Mouse (Mus musculus) thymus, postnatal 0 days (tissue): ENCODE data around the gene Kcnq1. TPM values are rescaled to one million over a fixed set of nuclear protein-coding genes. Genes with fewer than 3 reads are reported as not detected.

ENCODE experiments used
- DNase-seq: peaks from one replicate; pipeline ENCODE4 v3.0.0-alpha.2; 2015; ENCODE audit warnings: low spot score
- polyA plus RNA-seq: library from polyadenylated mRNA; unstranded; fragments of >200 nt; fragmentation: Nextera tagmentation; extraction: Ambion mirVana; gene quantifications from 2 replicates; pipeline ENCODE4 v1.2.1, GENCODE M21; 2015

The Kcnq1 gene
- polyA plus RNA-seq, 1 experiment from 2014 or later, result 0.29 TPM

DNA sequence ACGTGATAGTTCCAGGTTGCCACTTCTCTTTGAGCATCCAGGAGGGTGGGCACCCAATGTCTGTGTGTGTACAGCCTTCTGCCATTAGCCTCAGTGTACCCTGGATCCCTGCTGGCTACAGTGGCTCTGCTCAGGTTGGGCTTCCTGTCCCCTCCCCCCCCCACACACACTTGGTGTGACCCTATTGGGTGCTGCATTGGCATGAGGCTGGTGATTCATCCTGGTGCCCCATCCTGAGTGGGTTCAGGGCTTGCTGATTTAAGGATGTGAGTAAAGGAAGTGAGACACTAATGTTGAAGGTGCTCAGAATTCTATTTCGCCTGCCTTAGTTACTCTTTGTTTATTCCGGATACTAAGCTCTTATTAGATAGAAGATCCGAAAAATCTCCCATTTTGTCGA lies 26.7 kb downstream of the Kcnq1 start:
- no peak for DNase-seq

DNA sequence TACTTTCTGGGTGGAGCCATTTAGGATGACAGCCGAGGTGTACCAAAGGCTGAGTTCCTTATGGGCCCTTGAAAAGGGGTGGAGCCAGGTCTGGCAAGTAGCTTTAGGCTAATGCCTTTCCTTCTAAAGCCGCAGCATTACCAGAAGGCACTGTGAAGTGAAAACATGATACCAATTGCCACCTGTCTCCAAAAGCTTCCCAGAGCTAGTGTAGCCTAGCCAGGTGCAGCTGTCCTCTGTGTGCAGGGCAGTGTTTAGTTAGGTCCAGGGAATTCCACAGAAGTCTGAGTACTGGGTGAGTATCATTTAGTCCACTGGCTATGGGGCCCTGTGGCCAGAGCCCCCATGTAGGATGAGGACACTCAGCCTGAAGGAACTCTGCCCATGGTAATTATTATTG lies 30.0 kb downstream of the Kcnq1 start:
- no peak for DNase-seq

DNA sequence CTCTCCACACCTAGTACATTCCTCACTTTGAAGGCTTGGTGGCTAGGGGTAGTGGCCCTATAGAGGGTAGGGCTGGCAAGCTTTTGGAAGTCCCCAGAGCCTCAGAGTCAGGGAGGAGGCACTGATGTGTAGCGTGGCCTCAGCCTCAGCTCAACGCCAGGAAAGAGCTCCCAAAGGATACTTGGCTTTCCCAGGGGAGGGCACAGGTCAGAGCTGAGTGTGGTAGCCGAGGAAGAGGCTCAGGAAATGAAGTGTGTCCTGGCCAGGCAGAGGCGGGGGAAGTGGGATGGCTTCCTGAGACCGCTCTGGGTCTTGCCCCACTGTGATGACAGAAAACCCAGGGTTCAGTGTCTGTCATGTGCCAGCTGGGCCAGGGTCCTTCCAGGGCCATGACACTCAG lies 30.4 kb downstream of the Kcnq1 start:
- DNase-seq, result no peak

DNA sequence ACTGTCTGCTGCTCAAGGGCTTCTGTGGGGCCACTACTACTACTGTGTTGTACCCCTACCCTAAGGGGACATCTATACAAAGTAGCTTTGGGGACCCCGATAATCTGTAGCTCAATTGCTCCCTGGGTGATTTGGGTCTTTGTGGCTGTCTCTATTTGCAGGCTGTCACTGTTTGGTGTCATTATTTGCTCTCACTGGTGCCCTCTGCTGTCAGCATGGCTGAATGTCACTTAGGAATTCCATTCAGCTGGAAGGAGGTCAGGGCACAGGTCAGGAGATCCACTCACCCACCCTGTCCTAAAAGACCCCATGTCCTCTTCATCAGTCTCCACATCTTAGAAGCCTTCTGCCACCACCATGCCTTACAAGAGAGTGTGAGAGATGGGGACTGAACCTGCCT lies 32.6 kb downstream of the Kcnq1 start:
- DNase-seq, result peak; percentile 43

DNA sequence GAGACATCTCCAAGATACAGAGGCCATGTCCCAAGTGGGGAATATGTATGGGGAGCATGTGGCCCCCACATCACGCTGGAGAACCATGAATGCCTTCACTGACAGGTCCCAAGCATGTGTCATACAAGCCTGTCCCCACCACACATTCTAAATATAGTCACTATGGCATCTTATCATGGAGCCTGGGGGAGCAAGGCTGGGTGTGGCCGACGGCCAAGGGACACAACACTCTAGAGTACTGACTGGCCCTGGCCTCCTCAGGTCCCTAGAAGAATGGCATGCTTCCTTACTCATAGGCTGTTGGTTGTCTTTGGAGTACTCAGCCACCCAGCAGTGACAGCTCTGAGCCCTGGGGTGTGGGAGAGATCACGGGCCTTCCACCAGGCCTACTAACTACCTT lies 33.8 kb downstream of the Kcnq1 start:
- DNase-seq, result no peak

DNA sequence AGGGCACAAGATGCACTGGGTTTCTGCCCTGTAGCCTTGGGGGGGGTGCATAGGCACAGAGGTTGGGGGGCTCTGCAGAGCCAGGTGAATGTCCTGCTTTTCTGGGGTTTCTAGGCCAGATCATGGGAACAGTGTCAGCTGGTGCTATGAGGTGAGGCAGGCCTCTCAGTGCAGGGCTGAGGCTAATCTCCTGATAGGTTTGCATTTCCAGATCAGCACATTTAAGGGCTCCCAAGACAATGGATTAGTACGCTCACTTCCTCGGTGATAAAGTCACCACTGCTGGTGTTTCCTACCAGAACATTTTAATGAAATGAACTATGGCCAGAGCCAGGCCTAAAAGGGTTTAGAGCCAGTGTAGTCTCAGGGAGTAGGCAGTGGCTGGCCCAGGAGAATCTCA lies 36.5 kb downstream of the Kcnq1 start:
- DNase-seq, result no peak

DNA sequence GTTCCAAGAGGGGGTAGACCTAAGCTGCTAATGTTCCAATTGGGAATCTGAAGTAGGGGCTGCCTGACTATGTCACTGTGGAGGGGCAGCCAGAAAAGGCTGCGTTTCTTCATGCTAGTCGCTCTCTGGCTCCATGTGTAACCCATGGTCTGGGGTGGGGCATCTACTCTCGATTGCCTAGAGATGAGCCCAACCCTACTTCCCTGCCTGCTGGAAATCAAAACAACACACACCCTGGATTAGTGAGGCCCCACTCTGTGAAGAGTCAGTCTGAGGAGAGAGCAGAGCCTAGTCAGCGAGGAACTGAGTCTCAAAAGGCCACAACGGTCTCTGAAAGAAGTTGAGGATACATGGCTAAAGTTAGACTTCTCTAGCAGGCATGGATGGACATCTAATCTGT lies 40.9 kb downstream of the Kcnq1 start:
- DNase-seq, result no peak

DNA sequence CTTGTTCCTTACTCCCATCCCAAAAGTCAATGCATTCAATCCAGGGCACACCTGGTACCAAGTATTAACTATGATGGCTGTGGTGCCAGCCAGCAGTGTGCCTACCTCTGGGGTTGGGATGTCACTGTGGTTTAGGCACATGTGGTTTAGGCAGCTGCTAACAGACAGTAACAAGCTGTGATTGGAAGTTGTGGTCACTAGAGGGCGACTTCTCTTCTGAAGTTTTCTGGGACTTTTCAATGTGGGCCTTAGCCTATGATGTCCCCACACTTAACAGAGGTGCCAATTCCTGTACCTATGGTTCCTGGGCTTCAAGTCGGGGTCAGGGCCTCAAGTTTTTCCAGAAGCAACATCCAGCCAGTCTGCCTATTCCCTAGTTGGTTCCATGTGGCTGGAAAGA lies 45.0 kb downstream of the Kcnq1 start:
- DNase-seq, result peak; percentile 75

DNA sequence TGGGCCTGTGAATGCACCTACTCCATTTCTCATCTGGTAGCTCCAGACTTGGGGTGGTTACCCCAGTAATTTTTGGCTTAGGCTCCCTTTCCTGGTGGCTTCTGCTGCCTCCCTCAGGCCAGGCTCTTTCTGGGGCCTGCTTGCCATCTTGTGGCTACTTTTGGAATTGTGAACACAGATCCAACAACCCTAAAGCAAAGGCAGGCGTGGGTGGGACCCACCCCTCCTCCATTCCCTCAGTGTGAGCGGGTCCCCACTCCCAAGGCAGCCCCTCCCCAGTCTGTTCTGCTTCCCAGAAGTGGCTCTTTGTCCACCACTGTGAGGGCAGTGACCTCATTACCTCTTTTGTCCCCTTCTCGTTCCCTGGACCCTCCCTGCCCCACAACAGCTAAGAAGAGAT lies 46.2 kb downstream of the Kcnq1 start:
- DNase-seq, result peak; percentile 30

DNA sequence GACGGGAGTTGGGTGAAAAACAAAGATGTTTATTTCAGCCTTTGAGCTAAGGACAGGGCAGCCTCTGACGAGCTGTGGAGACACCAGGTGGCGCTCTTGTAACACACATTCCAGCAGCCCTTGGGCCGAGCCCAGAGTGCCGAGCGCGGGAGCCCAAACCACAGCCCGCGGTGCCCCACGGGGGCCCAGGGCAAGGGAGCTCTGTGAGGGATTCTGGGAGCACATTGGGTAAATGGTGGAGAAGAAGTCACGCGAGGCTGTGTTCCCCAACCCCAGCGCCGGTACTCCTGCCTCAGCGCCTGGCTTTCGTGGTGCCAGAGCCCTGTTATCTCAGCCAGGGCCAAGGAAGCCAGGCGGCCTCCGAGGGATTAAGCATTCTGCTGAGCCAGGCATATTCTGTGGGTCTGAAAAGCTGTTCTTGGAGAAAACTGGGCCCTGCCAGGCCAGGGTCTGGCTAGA lies 47.8 kb downstream of the Kcnq1 start:
- peak; percentile 87 for DNase-seq

DNA sequence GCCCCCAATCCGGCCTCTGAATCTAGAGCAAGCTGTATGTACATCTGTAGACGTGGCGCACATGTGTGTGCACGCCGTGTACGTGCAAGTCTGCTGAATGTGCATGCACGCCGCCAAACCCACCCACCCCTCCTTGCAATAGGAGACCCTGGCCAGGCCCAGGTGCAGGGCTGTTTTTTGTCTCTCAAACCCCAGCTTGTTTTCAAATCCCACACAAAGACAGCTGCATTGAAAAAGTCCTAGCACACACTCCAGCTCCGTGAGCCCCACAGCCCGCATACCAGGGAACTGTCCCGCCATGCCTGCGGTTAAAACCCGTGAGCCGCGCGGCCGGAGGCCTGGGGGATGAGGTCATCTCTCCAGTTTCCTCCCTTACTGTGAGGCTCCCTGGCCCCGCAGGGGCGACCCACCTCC lies 48.3 kb downstream of the Kcnq1 start:
- DNase-seq, result peak; percentile 56

DNA sequence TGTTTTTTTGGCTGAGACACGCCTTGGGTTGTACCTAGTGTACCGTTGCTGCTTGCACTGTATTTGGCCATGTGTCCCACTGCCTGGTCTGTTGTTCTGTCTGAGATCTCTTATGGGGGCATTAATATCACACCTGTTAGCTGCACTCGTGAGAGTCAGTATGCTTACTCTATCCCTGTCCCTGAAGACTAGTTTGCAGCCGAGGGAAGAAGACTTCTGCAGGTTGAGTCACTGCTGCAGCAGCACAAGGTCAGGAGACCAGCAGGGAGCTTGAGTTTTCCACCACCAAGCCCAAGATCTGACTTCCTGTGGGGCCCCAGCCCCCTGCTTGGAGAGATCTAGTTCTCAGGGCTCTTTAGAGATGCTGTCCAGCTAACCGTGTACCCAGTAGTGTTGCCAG lies 49.1 kb downstream of the Kcnq1 start:
- DNase-seq, result peak; percentile 22

DNA sequence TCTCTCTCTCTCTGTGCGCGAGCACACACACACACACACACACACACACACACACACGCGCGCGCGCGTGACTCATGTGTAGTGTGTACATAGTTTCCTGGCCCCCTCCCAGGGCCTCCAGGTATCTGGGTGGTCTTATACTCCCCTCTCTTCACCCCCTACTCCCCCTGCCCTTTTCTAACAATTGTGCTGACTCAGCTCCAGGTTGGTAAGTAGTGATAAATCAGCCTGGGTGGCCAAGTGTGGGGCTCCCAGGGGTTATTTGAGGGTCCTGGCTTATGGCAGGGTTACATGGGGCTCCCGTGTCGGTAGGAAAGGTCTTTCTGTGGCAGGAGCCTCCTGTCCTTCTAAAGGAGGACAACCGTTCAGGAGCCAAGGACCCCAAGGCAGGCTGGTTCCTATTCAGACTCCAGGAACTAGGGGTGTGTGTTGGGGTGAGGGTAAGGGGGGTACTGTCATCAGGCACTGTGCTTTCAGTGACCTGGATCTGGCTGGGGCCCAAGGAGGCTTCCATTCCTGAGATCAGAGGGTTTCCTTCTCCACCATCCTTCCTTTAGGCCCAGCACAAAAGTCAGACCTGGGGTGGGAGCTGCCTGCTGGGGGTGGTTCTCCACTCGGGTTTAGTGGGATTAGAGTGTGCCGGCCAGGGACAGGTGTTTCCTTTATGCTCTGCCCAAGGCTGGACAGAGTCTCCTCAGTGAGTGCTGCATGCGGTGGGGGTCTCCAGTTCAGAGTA lies 52.7 kb downstream of the Kcnq1 start:
- DNase-seq, result no peak

DNA sequence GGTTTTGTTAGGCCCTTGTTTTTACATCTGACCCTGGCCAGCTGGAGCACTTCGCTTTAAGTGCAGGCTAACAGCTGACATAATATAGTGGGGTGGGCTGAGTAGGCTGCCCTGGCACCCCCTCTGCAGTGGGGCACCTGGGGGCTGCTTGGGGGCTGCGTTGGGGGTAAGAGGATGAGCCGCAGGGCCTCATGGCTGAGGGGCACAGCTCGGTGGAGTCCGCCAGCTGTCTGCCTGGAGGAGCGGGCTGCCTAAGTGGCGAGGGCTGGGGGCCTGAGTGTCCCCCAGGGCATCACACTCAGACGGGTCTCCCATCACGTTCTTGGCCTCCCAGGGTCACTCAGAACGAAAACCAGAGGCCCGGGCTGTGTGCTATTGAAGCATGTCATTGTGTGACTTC lies 53.3 kb downstream of the Kcnq1 start:
- no peak for DNase-seq

DNA sequence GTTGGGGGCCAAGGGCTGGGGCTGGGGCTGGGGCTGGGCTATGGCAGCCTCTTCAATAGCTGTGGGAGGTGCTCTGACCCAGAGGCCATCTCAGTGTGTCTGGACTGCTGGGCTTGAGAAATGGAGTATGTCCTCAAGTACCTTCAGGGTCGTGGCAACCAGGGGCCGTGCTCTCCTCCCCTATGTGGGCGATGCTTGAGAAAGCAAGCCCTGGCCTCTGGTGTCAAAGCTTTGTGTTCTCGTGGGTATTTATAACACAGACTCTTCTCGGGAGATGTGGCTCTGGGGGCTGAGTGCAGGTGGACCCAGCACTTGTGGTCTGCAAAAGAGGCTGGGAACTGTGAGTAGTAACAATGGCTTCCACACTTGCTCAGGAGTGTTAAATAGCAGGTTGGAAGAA lies 53.9 kb downstream of the Kcnq1 start:
- DNase-seq, result no peak

DNA sequence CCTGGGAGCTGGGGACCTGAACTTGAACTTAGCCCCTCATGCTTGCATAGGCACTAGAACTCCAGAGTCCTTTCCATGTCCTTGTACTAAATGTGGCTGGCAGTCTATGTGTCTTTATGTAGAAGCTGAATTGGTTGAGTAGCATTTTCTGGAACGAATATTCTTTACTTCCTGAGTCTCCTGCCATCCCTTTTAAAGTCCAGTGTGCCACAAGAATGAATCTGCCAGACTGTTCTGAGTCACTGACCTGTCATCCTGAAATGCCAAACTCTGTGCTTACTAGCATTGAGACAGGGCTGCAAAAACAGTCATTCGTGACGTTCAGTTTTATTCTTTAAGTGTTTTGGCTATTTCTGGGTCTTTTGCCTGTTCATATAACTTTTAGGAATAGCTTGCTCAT lies 55.9 kb downstream of the Kcnq1 start:
- no peak for DNase-seq

DNA sequence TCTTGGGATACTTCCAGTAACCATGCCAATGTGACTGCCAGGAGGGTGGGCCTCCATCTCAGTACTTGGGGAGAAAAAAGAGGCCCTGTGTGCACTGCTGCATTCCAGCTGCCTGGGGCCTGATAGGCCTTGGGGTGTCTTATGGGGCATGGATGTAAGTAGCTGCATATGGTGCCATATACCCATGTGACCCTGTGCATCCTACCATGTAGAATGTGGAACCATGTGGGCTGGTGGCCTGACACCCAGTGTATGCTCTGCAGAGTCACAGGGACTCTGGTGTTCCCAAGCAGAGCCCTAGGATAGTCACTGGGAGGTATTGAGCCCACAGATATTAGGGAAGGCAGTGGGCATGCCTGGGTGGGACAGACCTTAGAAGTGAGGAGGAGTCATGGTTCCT lies 57.9 kb downstream of the Kcnq1 start:
- no peak for DNase-seq

DNA sequence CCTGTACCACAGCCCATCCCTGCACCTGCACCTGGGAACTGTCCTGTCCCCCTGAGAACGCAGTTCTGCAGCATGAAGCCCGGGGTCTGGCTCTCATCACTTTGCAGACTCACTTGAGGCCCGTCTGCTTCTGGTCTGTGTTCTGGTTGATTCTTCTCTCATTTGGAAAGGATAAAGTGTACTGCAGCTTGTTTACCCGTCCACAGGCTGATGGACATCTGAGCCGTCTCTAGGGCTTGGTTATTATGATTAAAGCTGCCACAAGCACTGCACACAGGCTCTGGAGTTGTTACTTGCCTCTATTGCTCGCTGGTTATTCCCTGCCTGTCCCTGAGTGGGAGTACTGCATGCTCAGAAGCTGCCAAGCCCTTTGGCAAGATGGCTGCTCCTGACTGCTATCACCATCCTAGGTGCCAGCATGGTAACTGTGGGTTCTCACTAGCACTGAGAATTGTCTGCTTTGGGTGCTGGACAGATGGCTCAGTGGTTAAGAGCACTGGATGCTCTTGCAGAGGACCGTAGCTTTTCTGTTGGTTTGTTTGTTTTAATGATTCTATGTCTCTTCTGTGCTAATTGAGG lies 59.6 kb downstream of the Kcnq1 start:
- DNase-seq, result no peak

DNA sequence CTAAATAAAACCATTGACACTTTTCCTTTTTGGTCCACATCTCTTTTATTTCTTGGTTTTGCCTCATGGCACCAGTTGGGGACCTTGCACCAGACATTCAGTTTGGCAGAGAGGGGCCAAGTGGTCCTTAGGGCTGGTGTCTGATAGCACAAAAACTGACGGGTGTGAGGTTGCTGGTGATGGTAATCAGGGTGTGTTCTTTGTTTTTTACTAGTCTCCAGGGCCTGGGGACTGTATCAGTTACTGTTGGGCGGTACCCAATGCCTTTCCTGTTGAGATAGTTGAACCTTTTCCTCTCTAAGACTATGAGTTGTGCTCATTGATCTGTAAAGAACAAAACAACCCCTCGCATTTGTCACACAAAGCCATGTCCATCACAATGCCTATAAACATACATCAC lies 61.1 kb downstream of the Kcnq1 start:
- DNase-seq, result no peak

DNA sequence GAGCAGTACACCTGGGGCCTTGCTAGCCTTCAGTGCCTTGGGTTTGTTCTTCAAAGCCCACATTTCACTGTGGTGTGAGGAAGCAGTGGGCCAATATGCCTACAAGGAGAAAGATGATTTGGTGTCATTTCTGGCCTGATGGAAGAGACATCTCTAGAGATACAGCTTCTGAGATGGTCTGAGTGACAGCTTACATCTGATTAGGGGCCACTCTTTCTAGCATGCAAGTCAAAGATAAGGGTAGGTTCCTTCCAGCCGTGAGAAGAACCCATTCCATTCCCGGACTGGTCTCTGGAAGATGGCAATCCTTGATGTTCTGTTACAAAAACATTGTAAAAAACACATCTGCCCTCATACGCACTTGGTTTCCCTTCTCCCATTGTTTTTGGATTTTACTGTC lies 63.2 kb downstream of the Kcnq1 start:
- no peak for DNase-seq

DNA sequence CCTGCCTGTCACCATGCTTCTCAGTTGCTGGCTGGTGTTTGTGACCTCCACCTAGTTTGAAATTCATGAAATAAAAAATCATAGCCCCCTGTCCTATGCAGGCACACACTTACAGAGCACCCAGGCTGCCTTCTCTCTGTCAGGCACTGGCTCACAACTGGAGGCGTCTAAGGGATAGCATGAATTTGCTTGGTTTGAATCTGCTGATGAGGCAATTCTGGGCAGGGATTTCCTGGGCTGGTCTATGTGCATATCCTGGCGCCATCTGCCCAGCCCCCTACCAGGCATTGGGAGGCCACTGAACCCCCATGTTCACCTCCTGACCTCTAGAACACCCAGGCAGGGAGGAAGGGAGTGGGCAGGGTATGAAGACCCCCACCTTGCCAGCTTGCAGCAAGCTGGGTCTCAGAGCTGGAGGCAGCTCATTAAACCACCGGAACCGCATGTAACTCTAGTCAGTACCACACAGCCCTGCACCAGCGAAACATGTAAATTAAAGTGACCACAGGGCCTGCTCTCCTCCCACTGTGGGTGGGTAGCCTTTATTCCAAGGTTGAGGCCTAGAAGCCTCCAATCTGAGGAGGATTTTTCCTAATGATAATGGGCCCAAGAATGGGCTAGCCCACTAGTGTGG lies 66.9 kb downstream of the Kcnq1 start:
- DNase-seq, result no peak

DNA sequence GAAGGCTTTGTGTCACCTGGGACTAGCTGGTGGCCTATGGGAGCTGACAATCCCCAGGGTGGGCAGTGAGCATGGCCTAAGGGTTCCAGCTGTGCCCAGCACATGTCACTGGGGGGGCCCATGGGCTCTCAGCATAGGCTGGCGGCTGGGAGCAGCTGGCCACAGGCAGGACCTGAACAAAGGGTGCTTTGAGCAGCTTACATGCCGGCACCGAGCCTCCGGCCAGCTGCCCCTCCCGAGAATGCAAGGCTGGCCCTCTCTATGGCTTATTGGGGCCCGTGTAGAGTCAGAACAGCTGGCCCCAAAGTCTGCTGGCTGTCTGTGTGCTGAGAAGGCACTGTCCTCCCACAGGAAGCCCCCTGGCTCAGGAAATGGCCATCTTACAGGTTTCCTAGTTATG lies 68.5 kb downstream of the Kcnq1 start:
- DNase-seq, result no peak

DNA sequence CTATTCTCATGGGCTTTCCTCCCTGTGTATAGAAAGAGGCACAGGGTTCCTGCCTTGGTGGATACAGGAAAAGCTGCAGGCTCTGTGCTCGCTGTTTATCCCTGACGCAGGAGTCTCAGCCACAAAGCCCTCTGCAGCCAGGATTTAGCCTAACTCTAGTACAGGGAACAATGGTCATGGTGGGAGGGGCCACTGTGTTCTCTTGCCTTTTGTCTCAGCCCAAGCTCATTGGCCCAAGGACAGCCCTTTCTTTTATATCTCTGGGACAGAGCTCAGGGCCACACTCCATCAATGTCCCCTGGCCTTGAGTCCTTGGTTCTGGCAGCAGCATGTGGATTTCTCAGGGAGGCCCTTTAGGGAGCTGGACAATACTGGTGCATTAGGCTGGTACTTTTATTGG lies 72.7 kb downstream of the Kcnq1 start:
- no peak for DNase-seq
